Mouse (Mus musculus) heart, adult 8-10 months (tissue): ENCODE measurements around the gene Igsf9. TPM values are rescaled to one million over a fixed set of nuclear protein-coding genes. Genes with fewer than 3 reads are reported as not detected.

ENCODE experiments used
- DNase-seq: peaks from one replicate; pipeline ENCODE4 v3.0.0; 2022; ENCODE audit warnings: low spot score
- total RNA-seq, 4 experiments: library from RNA; stranded (reverse); gene quantifications; 2 replicates each; pipeline ENCODE4 v1.2.4; 2022

Igsf9 gene
- total RNA-seq, 4 experiments from 2014 or later = 0.12 to 0.87 (median 0.78) TPM

DNA sequence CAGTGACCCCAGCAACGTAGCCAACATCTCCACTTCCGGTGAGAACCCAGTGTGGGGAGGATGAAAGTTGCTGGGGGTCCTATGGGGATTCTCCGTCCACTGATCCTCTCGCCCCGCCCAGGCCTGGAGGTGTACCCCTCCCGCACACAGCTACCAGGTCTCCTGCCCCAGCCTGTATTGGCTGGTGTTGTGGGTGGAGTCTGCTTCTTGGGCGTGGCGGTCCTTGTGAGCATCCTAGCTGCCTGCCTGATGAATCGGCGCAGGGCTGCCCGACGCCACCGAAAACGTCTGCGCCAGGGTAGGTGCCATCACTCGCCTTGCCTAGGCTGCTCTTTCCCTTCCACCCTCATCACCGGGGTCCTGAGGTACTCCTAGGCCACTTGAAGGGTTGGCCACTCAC lies 14.4 kb downstream of the Igsf9 start:
- DNase-seq = no peak

GRCm38 (mm10) chr1:172497428-172497827 lies 15.8 kb downstream of the Igsf9 start:
- DNase-seq = no peak

DNA sequence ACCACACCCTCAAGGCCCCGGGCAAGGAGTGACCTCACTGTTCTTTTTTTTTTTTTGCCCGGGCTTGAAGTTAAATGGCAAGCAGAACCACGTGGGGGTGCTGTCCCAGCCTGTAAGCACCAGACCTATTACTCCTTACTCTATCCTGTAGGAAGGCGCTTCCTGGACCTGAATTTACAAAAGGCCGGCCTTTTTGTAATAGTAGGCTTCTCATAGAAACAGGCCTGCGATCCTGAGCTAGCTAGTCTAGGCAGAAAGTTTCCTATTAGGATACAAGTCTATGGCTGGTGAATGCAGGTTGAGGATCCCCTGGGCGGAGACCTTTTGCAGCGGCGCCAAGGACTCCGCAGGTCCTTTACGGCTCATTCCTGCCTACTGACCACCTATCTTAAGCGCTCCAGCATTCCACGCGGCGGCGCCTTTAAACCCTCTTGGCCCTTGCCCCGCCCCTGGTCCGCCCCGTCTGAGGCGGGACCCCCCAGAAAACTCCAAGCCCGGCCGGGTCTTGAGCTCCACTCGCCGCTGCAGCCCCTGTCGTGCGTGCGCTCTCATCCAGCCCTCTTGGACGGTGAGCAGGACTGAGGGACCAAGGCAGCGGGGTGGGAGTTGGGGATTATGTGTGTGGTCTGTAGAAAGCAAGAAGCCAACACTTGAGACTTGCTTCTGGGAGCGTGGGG lies 18.3 kb downstream of the Igsf9 start, which contains the start of gene Tagln2:
TSS of gene Tagln2 (plus strand) at position 283 of the 677 bp plus-strand sequence.
- DNase-seq = peak; percentile 92

GRCm38 (mm10) chr1:172500451-172501370 lies 19.1 kb downstream of the Igsf9 start:
- peak; percentile 66 for DNase-seq

DNA sequence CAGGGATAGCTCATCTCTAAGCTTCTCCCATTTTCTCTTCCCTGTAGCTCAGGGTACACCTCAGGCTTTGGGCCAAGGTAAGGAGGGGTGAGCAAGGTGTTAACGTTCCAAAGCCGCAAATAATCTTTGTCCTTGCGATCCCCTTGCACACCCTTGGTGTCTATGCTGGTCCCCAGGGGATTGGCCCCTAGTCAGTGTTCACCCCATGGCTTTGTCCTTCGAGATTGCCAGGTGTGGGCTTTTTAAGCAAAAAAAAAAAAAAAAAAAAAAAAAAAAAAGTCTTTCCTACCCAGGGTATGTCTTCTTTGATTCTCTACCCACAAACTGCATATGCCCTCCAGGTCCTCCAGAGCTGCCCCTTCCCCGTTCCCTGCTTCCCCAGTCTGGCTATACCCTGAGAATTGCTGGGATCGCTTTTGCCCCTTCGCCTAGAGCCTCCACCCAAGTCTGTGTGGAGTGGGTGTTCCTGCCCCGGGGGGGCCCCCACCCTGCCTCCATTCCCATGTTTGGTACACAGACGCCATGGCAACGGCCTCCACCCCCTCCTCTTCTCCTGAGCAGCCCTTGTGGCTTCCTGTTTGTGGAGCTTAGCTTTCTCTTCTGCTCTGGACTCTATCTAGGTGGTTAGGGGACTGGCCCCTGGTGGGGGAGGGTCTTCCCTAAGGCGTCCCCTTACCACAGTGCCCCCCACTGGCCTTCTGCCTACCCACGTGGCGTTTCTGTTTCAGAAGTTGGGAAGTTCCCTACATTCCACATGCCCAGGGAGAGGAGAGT lies 20.0 kb downstream of the Igsf9 start:
- DNase-seq = peak; percentile 88

DNA sequence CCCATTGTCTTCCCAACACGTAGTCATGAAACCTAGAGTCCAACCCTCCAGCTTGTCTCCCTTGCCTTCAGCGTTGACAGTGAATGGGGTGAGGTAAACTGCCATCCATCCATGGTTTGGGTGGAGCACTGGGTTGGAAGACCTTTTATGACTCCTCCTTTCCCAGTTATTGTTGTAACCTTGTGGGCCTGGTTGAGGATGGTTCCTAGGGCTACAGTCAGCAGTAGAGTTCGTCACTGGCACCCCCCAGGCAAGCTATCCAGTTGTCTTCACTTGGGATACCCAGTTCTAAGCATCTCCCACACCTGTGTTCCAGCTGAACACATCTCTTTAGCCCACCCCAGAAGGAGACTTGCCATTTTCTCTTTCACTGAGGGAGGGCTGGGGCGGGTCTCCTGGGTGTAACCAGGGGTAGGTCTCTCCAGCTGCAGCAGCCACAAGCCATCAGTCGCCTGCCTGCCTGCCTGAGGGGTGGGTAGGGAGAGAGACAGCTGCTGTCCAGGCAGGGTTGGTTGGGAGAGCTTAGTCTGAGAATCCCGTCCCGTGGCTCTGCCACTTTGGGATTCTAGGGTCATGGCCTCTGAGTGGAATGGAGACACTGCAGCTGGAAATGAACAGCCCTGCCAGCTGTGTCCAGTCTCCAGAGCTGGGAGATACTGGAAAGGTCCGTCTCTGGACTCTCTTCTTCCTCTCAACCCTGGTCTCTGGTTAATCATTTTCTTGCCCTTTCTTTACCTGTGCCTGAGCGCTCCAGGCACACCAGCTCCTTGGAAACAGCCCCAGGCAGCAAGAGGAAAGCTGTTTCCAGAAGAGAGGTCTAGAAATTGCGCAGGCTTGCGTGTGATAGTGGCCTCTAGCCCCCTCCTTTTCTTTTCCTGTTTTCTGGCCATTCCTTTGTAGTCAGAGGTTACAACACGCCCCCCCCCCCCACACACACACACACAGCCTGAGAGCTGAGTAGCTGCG lies 20.8 kb downstream of the Igsf9 start:
- peak; percentile 44 for DNase-seq

DNA sequence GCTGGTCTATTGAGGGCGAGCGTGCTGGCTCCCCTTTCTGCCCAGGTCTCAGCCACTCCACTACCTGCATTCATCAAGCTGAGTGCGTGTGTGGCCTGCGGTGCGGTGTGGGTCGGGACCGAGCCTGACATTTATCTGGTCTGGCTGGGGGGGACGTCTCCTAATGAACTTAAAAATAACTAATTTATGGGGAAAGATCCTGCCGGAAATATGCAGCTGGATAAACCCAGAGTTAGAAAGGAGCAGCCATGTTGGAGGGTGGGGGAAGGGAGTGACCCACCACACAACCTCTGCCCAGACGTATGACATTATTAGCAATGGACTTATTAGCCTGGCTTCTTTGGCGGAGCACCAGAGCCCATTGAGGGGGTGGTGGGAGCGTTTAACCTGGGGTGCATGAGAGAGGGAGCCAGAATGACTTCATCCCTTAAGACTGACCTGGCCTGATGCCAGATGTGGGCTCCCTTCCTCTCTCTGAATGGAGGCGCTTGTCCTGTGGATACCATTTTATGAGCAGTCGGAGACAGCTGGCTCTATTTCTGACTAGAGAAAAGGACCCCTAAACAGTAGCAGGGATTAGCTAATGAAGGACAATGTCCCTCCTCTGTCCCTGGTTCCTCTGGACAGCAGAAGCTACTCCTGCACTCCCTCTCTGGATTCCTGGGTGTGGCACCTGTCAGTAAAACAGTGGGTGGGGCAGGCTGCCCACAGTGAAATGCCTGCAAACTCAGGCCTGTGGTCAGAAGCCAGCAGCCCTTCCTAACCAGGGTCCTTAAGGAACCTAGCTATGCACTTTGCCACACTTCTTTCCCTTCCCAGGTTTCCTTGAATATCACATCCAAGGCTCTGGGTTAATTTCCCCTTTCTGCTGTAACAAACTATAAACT lies 21.8 kb downstream of the Igsf9 start:
- DNase-seq = peak; percentile 44

GRCm38 (mm10) chr1:172504756-172505155 lies 23.2 kb downstream of the Igsf9 start:
- DNase-seq = no peak

- DNase-seq = no peak
Measured at GRCm38 (mm10) chr1:172507001-172507400, 25.4 kb downstream of the Igsf9 start.

- no peak for DNase-seq
Measured at GRCm38 (mm10) chr1:172507701-172508100, 26.1 kb downstream of the Igsf9 start.

- no peak for DNase-seq
Measured at GRCm38 (mm10) chr1:172508172-172508571, 26.6 kb downstream of the Igsf9 start.

DNA sequence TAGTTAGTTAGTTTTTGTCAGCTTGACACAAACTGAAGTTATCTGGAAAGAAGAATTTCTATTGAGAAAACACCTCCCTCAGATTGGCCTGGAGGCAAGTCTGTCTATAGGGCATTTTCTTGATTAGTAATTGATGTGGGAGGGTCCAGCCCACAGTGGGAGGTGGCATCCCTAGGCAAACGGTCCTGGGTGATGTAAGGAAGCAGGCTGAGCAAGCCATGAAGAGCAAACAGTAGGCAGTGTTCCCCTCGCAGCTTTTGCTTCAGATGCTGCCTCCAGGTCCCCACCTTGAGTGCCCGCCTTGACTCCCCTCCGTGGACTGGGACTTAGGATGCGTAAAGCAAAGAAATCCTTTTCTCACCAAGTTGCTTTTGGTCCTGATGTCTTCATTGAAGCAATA lies 27.6 kb downstream of the Igsf9 start:
- no peak for DNase-seq

- DNase-seq = no peak
Measured at GRCm38 (mm10) chr1:172509983-172510382, 28.4 kb downstream of the Igsf9 start.

DNA sequence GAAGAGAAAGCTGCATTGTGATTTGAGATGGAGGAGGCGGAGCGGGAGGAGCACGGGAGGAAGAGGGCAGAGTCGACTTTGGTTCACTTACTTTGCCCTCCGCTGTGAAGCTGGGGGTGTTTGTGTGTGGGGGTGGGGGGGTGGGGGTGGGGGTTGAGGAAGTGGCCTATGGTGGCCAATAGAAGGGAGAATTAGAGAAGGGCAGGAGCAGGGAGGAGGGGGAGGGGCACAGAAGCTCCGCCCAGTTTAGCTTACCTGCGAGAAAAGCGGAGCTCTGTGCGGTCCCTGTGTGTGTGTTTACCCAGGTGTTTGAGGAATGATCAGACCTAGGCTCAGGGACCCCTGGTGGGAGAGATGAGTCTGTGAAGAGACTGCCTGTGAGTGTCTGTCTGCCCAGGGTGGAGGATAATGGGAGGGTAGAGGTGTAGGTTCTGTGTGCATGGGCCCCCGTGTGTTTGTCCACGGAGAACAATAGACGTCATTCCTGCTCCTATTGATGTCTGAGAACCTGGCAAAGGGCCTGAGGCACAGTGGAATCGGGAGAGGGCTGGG lies 28.9 kb downstream of the Igsf9 start:
- no peak for DNase-seq

DNA sequence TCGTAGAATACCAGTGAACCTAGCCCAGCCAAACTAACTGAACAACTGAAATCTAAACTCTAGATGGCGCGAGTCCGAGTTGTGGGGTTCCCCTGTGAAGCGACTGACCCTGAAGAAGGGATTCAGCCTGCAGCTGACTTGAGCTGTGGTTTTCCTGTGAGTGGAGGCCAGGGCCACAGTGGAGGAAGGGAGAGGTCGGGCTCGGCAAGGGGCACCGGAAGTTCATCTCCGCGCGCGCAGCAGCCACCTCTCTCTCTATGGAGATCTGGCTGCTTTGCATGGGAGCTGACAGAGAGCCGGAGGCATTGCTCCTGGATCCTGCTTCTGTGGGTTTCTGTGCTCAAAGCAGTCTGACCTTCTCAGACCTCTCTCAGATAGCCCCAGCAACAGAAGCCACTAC lies 31.4 kb downstream of the Igsf9 start:
- DNase-seq = peak; percentile 85

DNA sequence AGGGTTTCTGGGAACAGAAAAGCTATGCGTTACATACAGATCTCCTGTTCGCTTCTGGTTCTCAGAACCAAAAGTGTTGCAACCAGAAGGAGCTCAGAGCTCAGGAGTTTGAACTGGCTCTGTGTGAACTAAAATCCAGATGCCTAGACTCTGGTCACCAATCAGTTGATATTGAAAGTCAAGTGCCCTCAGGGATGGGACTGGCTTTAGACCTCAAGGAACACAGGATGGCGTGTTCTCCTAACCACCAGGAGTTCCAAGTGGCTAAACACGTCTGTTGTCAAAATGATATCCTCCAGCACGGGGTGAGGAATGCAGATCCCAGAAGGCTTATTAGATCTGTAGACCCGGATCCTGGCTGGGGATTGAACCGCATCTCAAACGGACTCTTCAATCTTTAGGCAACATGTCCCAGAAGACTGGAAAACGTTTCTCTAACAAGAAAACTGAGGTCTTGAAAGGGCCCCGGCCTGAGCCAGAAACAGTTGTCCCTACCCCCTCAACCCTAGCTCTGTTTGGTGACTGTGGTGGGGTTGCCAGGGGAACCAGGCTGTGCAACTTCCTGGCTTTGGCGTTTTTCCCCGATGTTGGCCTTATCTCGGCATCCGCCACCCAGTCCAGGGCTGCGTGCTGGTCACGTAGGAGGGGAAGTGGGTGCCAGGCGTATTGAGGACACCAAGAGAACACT lies 32.1 kb downstream of the Igsf9 start:
- peak; percentile 86 for DNase-seq

DNA sequence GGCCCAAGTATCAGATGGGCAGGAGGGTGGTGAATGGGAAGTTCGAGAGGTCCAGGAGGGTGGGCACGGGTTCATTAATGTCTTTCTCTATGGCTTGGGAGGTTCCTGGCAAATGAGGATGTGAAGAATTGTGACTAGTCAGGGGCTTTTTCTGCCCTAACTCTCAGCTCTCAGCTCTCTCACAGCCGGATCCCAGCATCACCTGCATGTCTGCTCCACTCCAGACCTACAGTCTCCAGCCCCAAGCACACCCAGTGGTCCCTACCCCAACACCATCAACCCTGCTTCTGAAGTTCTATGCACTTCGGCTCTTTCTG lies 32.6 kb downstream of the Igsf9 start:
- DNase-seq = no peak

DNA sequence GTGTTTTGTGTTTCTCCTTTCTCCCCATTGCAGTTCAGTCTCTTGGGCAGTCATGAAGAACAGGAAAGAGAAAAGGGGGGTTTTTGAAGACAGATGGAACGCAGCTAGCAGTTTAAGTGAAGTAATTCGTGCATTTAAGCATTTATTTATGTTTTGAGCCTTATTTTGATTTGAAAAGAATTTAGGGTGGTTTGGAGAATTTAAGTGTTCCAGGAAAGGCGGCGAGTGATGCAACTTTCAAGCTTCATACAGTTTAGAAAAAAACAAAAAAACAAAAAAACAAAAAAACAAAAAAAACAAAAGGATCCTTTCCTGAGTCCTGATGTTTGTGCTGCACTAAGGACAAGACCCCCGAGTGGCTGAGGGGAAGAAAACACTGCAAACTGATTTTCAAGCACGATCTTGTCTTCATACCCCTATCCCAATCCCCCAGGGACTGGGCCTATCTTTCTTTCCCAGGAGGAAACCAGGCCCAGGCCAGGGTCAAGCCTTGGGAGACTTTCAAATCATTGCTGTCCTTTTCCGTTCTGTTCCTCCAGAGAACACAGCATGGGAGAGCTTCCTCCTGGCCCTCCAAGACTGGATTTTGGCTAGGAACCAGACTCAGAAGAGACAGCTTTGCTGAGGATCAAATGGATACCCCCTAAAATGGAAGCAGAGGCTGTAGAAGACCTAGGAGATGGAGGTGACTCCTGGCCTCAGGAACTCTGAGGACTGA lies 33.1 kb downstream of the Igsf9 start:
- DNase-seq = peak; percentile 59
